Mouse (Mus musculus) thymus, adult 2 months (tissue): ENCODE measurements around the gene Plekhm2. TPM values are rescaled to one million over a fixed set of nuclear protein-coding genes. Genes with fewer than 3 reads are reported as not detected.

Experiments
- DNase-seq: peaks from one replicate; pipeline ENCODE4 v3.0.0; 2021
- H3K27ac ChIP-seq: fragments of 200-500 bp; 2 replicates; pipeline ENCODE4 v1.5.1; 2012; ENCODE audit warnings: low read length, control low read depth; ENCODE audit not compliant: control insufficient read depth, insufficient read depth
- H3K27me3 ChIP-seq: fragments of 200-500 bp; 2 replicates; pipeline ENCODE4 v1.6.1; 2012; ENCODE audit warnings: mild to moderate bottlenecking, low read length, moderate library complexity, mixed read lengths; ENCODE audit not compliant: control insufficient read depth, insufficient read depth
- H3K36me3 ChIP-seq: fragments of 200-500 bp; 2 replicates; pipeline ENCODE4 v1.6.1; 2012; ENCODE audit warnings: mild to moderate bottlenecking, low read length, moderate library complexity; ENCODE audit not compliant: control insufficient read depth, insufficient read depth
- H3K4me1 ChIP-seq: fragments of 200-500 bp; replicated peaks from 2 replicates; pipeline ENCODE4 v1.6.1; 2012; ENCODE audit warnings: low read length; ENCODE audit not compliant: control insufficient read depth, insufficient read depth
- H3K4me3 ChIP-seq: fragments of 200-500 bp; 2 replicates; pipeline ENCODE4 v1.5.1; 2012; ENCODE audit warnings: mild to moderate bottlenecking, low read length, control low read depth, moderate library complexity; ENCODE audit not compliant: control insufficient read depth, insufficient read depth
- CTCF ChIP-seq: fragments of 200-500 bp; IDR thresholded peaks from 2 replicates; pipeline ENCODE4 v1.5.1; 2012; ENCODE audit warnings: mild to moderate bottlenecking, control low read depth, low read length, moderate library complexity, borderline replicate concordance; ENCODE audit not compliant: control insufficient read depth, poor library complexity, insufficient read depth; ENCODE audit errors: extremely low read depth
- POLR2A ChIP-seq: fragments of 200-500 bp; IDR thresholded peaks from 2 replicates; pipeline ENCODE4 v1.6.1; 2012; ENCODE audit warnings: mild to moderate bottlenecking, low read length, control low read depth, moderate library complexity; ENCODE audit not compliant: control insufficient read depth, poor library complexity, insufficient read depth; ENCODE audit errors: extremely low read depth
- WGBS: fragments of 180-500 bp; shearing (Covaris S2); methylation state at CpG from one replicate; pipeline ENCODE4 v1.1.7; 2018; 5-methylcytosine and 5-hydroxymethylcytosine counted together
- polyA plus RNA-seq: library from polyadenylated mRNA; depleted of rRNA; stranded (reverse); fragments of >200 nt; gene quantifications from 2 replicates; pipeline ENCODE4 v1.2.3, GENCODE M21; 2012

The Plekhm2 gene
- polyA plus RNA-seq, 1 experiment = 71.4 TPM

DNA sequence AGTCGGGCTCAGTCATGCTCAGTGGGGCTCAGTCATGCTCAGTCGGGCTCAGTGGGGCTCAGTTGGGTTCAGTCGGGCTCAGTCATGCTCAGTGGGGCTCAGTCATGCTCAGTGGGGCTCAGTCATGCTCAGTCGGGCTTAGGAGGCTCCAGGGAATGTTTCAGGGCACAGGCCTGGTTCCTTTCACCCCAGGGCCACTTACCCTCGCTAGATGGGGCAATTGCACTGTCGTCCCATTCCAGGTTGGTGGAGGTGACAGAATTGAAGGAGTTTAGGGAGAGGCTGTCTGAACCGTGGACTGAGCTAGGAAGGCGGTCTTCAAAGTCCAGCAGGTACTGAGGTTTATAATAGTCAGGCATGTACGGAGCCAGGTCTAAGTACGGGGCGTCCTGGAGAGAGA, 25.2 kb downstream of the Plekhm2 start:
- no peak for TF ChIP-seq CTCF
- TF ChIP-seq POLR2A = no peak
- peaks cover 13% of the 10 kb centered on the region for H3K36me3 ChIP-seq
- no peak overlapping the region for H3K4me3 ChIP-seq
- no peaks in the 10 kb centered on the region for H3K4me1 ChIP-seq
- H3K27ac ChIP-seq = no peak overlapping the region
- no peak for DNase-seq
- WGBS = 91% methylated on average over 11 of the region's 11 CpGs
- H3K27me3 ChIP-seq = no peaks in the 10 kb centered on the region

DNA sequence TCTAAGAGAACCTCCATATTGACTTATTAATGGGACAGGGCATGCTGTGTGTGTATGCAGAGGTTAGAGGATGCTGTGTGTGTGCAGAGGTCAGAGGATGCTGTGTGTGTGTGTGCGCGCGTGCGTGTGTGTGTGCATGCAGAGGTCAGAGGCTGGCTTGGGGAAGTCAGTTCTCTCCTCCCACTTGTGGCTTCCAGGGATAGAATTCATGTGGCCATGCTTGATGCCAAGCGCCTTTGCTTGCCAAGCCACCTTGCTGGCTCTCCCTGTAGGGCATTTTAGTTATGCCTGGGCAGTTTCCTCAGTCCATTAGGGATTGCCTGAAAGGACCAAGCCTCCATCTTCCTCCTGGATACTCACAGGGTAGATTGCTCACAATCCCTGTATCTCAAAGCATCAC, 28.0 kb downstream of the Plekhm2 start:
- Histone ChIP-seq H3K4me1 (no peaks in the 10 kb centered on the region), H3K27me3 (no peaks in the 10 kb centered on the region), H3K4me3 (no peak overlapping the region), H3K27ac (no peak overlapping the region), H3K36me3 (peaks cover 17% of the 10 kb centered on the region)
- WGBS = 98% methylated on average over 5 of the region's 5 CpGs
- TF ChIP-seq CTCF (no peak), POLR2A (no peak)
- DNase-seq = no peak

DNA sequence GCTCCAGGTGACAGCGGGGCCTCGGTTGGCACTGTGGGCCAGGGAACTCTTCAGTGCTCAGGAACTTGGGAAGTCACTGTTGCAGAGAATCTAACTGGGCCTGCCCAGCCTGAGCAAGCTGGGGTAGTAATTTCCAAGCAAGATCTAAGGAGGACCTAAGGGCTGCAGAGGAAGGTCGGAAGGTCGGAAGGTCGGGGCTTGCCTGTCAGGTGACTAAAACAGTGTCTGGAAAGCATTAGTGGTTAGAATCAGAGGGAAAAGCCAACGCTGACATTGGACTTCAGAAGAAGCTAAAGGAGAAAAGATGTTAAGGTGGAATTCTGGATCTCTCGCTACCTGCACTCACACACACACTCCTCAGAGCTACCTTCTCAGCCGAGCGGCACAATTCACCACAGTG, 28.7 kb downstream of the Plekhm2 start:
- peaks cover 11% of the 10 kb centered on the region for H3K36me3 ChIP-seq
- H3K27ac ChIP-seq = no peak overlapping the region
- no peaks in the 10 kb centered on the region for H3K27me3 ChIP-seq
- WGBS = 95% methylated on average over 9 of the region's 9 CpGs
- DNase-seq = no peak
- no peaks in the 10 kb centered on the region for H3K4me1 ChIP-seq
- no peak overlapping the region for H3K4me3 ChIP-seq
- TF ChIP-seq CTCF = no peak
- no peak for TF ChIP-seq POLR2A

DNA sequence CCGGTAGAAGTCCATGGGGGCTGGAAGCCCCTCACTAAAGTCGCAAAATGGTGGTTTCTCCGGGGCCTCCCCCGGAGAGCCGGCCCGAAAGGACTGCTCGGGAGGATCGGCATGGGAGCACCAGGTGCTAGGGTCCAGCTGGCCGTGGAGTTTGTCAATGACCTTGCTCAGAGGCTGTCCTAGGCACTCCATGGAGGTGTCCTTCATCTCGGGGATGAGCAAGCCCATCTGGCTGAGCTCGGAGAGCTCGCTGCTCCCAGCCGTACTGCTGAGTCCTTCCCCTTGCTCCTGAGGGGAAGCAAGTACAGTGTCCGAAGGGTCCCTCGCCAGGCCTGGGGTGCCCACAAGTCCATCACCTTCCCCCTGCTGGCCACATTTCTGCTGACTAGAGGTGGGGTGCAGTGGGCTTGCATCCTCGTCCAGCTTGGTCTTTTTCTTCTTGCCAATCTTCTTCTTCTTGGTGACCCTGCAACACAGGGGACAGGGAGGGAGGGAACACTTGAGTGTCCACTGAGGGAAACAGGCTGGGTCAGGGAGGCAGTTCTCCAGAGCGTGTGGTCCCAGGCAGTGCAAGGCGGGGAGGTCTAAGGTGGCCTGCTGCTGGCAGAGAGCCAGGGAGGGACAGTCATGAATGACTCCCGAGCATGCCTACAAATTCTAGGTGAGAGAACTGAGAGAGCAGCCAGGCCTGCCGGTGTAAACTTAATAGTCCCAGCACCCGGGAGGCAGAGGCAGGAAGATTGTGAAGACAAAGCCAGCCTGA, 32.4 kb downstream of the Plekhm2 start:
- no peak overlapping the region for H3K27ac ChIP-seq
- 97% methylated on average over 21 of the region's 21 CpGs for WGBS
- H3K27me3 ChIP-seq = no peaks in the 10 kb centered on the region
- H3K4me1 ChIP-seq = no peaks in the 10 kb centered on the region
- H3K36me3 ChIP-seq = peaks cover 14% of the 10 kb centered on the region
- no peak for DNase-seq
- TF ChIP-seq POLR2A (no peak), CTCF (no peak)
- H3K4me3 ChIP-seq = no peak overlapping the region

DNA sequence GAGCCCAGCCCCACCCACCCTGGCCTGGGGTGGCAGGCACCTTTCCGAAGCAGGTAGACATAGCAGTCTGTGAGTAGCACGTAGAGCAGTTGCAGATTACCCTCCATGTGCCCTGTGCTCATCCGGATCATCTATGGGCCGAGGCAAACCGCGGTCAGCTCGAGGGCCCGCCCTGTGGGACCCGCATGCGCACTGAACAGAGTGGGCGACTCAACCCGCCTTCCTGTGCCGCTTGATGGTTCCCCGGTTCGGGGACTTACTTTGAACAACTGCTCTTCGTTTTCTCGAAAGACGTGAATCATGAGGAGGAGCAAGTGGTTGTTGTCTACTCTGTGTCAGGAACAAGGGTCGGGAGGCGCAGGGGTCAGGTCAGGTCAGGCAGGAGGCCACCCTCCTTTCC, 33.4 kb downstream of the Plekhm2 start:
- 98% methylated on average over 20 of the region's 20 CpGs for WGBS
- Histone ChIP-seq H3K27ac (no peak overlapping the region), H3K36me3 (peaks cover 14% of the 10 kb centered on the region), H3K27me3 (no peaks in the 10 kb centered on the region), H3K4me3 (no peak overlapping the region), H3K4me1 (no peaks in the 10 kb centered on the region)
- no peak for DNase-seq
- no peak for TF ChIP-seq CTCF
- TF ChIP-seq POLR2A = no peak

- Histone ChIP-seq H3K4me1 (no peaks in the 10 kb centered on the region), H3K27ac (no peak overlapping the region), H3K36me3 (peaks cover 14% of the 10 kb centered on the region), H3K27me3 (no peaks in the 10 kb centered on the region), H3K4me3 (no peak overlapping the region)
- no peak for DNase-seq
- 97% methylated on average over 11 of the region's 11 CpGs for WGBS
- no peak for TF ChIP-seq POLR2A
- TF ChIP-seq CTCF = no peak
Observed at GRCm38 (mm10) chr4:141630021-141630420, 34.7 kb downstream of the Plekhm2 start.
